Mouse (Mus musculus) small intestine, adult 2 months (tissue): ENCODE results near the gene Dennd2a.

Experiments
- CTCF ChIP-seq: fragments of 200-500 bp; IDR thresholded peaks from 2 replicates; pipeline ENCODE4 v1.5.1; 2012; ENCODE audit warnings: low read depth, mild to moderate bottlenecking, control low read depth, inconsistent platforms, low read length, moderate library complexity, mixed read lengths; ENCODE audit not compliant: insufficient replicate concordance, insufficient read length; ENCODE audit errors: extremely low read depth
- POLR2A ChIP-seq: fragments of 200-500 bp; IDR thresholded peaks from 2 replicates; pipeline ENCODE4 v1.6.1; 2012; ENCODE audit warnings: low read depth, mild to moderate bottlenecking, control low read depth, inconsistent platforms, low read length, moderate library complexity

GRCm38 (mm10) chr6:39523161-39523560 is 34.5 kb downstream of the Dennd2a start:
- TF ChIP-seq POLR2A (no peak), CTCF (no peak)
